Mouse (Mus musculus) kidney, postnatal 0 days (tissue): ENCODE data around the gene Coro1c. TPM values are rescaled to one million over a fixed set of nuclear protein-coding genes. Genes with fewer than 3 reads are reported as not detected.

Source experiments
- ATAC-seq: fragments of 200-750 bp; cut with Nextera tagmentation; replicated peaks from 2 replicates; pipeline ENCODE4 v1.8.0; 2017; ENCODE audit warnings: low read depth, moderate number of reproducible peaks, moderate TSS enrichment, moderate library complexity; ENCODE audit not compliant: low FRiP score
- DNase-seq: peaks from one replicate; pipeline ENCODE4 v3.0.0-alpha.2; 2016; ENCODE audit warnings: low spot score
- H3K27ac ChIP-seq: fragments of 300-500 bp; sonication (generic); 2 replicates; pipeline ENCODE4 v1.5.1; 2014; ENCODE audit warnings: mild to moderate bottlenecking
- H3K27me3 ChIP-seq: fragments of 300-500 bp; sonication (generic); 2 replicates; pipeline ENCODE4 v1.6.1; 2014; ENCODE audit warnings: low read length, mixed read lengths; ENCODE audit not compliant: insufficient read depth
- H3K36me3 ChIP-seq: fragments of 300-500 bp; sonication (generic); 2 replicates; pipeline ENCODE4 v1.6.1; 2014; ENCODE audit warnings: low read length, mixed read lengths; ENCODE audit not compliant: insufficient read depth
- H3K4me1 ChIP-seq: fragments of 300-500 bp; sonication (generic); replicated peaks from 2 replicates; pipeline ENCODE4 v1.6.1; 2014; ENCODE audit warnings: antibody characterized with exemption, low read length, mixed read lengths; ENCODE audit not compliant: insufficient read depth
- H3K4me2 ChIP-seq: fragments of 300-500 bp; sonication (generic); 2 replicates; pipeline ENCODE4 v1.6.1; 2014; ENCODE audit warnings: mild to moderate bottlenecking, low read length, moderate library complexity, mixed read lengths
- H3K4me3 ChIP-seq: fragments of 300-500 bp; sonication (generic); replicated peaks from 2 replicates; pipeline ENCODE4 v1.5.1; 2014; ENCODE audit warnings: low read depth, low read length
- H3K9ac ChIP-seq: fragments of 300-500 bp; sonication (generic); 2 replicates; pipeline ENCODE4 v1.6.1; 2014; ENCODE audit warnings: low read depth, low read length
- H3K9me3 ChIP-seq: fragments of 300-500 bp; sonication (generic); replicated peaks from 2 replicates; pipeline ENCODE4 v1.6.1; 2016; ENCODE audit warnings: low read length, inconsistent platforms, mixed read lengths
- CTCF ChIP-seq: IDR thresholded peaks from 2 replicates; pipeline ENCODE4 v1.5.1; 2016; ENCODE audit warnings: antibody characterized with exemption, low read depth, mild to moderate bottlenecking, moderate library complexity
- WGBS: fragments of 180-500 bp; shearing (Covaris S2); extraction: QIAGEN DNeasy Blood & Tissue Kit; methylation state at CpG from one replicate; pipeline ENCODE4 v1.1.7; 2014; 5-methylcytosine and 5-hydroxymethylcytosine counted together
- polyA plus RNA-seq: library from polyadenylated mRNA; unstranded; fragments of >200 nt; fragmentation: Nextera tagmentation; extraction: Ambion mirVana; gene quantifications from 2 replicates; pipeline ENCODE4 v1.2.1, GENCODE M21; 2015

Coro1c gene
- polyA plus RNA-seq, 1 experiment from 2014 or later = 69.5 TPM

GRCm38 (mm10) chr5:113889181-113889906 lies 19.2 kb downstream of the Coro1c start:
- no peak for ATAC-seq

GRCm38 (mm10) chr5:113888186-113888795 lies 20.3 kb downstream of the Coro1c start:
- peak overlapping the region; percentile 71 for H3K27ac ChIP-seq
- no peaks in the 10 kb centered on the region for H3K9me3 ChIP-seq
- no peak overlapping the region for H3K4me2 ChIP-seq
- no peak for ATAC-seq
- H3K36me3 ChIP-seq = no peaks in the 10 kb centered on the region
- no peak overlapping the region for H3K9ac ChIP-seq
- TF ChIP-seq CTCF = no peak
- H3K4me1 ChIP-seq = peaks cover 35% of the 10 kb centered on the region
- WGBS = 80% methylated on average over 5 of the region's 5 CpGs
- no peak for DNase-seq
- H3K4me3 ChIP-seq = no peak overlapping the region
- no peaks in the 10 kb centered on the region for H3K27me3 ChIP-seq

More at GRCm38 (mm10) chr5:113889181-113889906, 19.2 kb downstream of the Coro1c start:
- H3K9me3 ChIP-seq = no peaks in the 10 kb centered on the region
- no peak for TF ChIP-seq CTCF
- H3K27ac ChIP-seq = peak overlapping the region; percentile 71
- H3K36me3 ChIP-seq = no peaks in the 10 kb centered on the region
- H3K4me3 ChIP-seq = no peak overlapping the region
- DNase-seq = peak; percentile 57
- no peak overlapping the region for H3K9ac ChIP-seq
- peaks cover 33% of the 10 kb centered on the region for H3K4me1 ChIP-seq
- H3K4me2 ChIP-seq = no peak overlapping the region; the same call in 1 of the 2 replicates
- no peaks in the 10 kb centered on the region for H3K27me3 ChIP-seq
- WGBS = 20% methylated on average over 19 of the region's 19 CpGs

- no peak overlapping the region for H3K27ac ChIP-seq
- WGBS = 20% methylated on average over 11 of the region's 11 CpGs
- TF ChIP-seq CTCF = no peak
- H3K4me2 ChIP-seq = no peak overlapping the region
- no peak overlapping the region for H3K4me3 ChIP-seq
- peak; percentile 72 for DNase-seq
- no peaks in the 10 kb centered on the region for H3K36me3 ChIP-seq
- peaks cover 44% of the 10 kb centered on the region for H3K4me1 ChIP-seq
- no peaks in the 10 kb centered on the region for H3K27me3 ChIP-seq
- no peaks in the 10 kb centered on the region for H3K9me3 ChIP-seq
- no peak overlapping the region for H3K9ac ChIP-seq
- no peak for ATAC-seq
Measured at GRCm38 (mm10) chr5:113887132-113887531, 21.4 kb downstream of the Coro1c start.

DNA sequence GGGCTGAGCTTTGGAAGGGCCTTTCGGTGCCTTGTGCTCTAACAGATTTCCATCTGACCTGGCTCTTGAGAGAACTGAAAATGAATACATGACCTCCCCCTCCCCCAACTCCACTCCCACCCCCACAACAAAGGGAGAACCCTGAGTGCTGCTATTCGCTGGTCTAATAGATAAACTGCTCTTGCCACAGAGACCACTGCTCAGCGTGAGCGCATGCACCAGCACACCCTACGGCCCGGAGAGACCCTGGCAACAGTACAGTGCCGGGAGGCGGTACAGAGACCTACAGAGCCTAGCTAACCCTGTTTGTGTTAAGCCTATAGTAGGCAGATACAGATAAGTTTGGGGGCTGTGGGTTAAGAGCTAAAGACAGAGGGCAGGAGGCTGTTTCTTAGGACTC lies 22.9 kb downstream of the Coro1c start:
- peaks cover 35% of the 10 kb centered on the region for H3K4me1 ChIP-seq
- no peak overlapping the region for H3K4me3 ChIP-seq
- ATAC-seq = no peak
- H3K9me3 ChIP-seq = no peaks in the 10 kb centered on the region
- WGBS = 71% methylated on average over 8 of the region's 8 CpGs
- no peak for TF ChIP-seq CTCF
- no peaks in the 10 kb centered on the region for H3K27me3 ChIP-seq
- no peaks in the 10 kb centered on the region for H3K36me3 ChIP-seq
- H3K27ac ChIP-seq = no peak overlapping the region
- H3K4me2 ChIP-seq = no peak overlapping the region
- no peak for DNase-seq
- no peak overlapping the region for H3K9ac ChIP-seq

DNA sequence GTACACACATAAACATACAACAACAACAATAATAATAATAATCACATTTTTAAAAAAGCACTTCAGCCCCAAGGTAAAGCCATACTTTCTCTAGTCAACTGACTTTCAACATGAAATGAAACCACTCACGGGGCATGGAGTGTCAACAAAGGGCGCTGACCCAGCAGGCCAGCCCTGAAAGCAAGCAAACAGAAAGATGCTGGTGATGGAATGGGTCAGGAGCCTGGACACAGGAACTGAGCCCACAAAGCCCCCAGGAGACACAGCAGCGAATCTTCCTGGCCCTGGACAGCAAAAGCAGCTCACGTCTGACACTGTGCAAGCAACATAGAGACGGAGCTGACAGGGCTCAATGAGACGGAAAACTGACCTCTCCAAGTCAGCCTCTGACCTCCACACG lies 23.8 kb downstream of the Coro1c start:
- ATAC-seq (no peak), DNase-seq (no peak)
- WGBS = 56% methylated on average over 7 of the region's 7 CpGs
- H3K36me3 ChIP-seq = no peaks in the 10 kb centered on the region
- no peak overlapping the region for H3K9ac ChIP-seq
- H3K27me3 ChIP-seq = no peaks in the 10 kb centered on the region
- peaks cover 28% of the 10 kb centered on the region for H3K4me1 ChIP-seq
- no peaks in the 10 kb centered on the region for H3K9me3 ChIP-seq
- no peak overlapping the region for H3K4me2 ChIP-seq
- H3K4me3 ChIP-seq = no peak overlapping the region
- H3K27ac ChIP-seq = no peak overlapping the region
- TF ChIP-seq CTCF = no peak

GRCm38 (mm10) chr5:113883384-113883771 lies 25.2 kb downstream of the Coro1c start:
- TF ChIP-seq CTCF = no peak
- no peak overlapping the region for H3K27ac ChIP-seq
- WGBS = 59% methylated on average over 3 of the region's 3 CpGs
- H3K9ac ChIP-seq = no peak overlapping the region
- H3K4me2 ChIP-seq = no peak overlapping the region
- H3K36me3 ChIP-seq = peaks cover 3% of the 10 kb centered on the region; the same call in 1 of the 2 replicates
- no peak overlapping the region for H3K4me3 ChIP-seq
- no peaks in the 10 kb centered on the region for H3K27me3 ChIP-seq
- ATAC-seq = no peak
- H3K4me1 ChIP-seq = peaks cover 20% of the 10 kb centered on the region; the same call in 1 of the 2 replicates
- no peak for DNase-seq
- no peaks in the 10 kb centered on the region for H3K9me3 ChIP-seq
